Mouse (Mus musculus): ENCODE results near the gene 1110032A03Rik.

Gene 1110032A03Rik

DNA sequence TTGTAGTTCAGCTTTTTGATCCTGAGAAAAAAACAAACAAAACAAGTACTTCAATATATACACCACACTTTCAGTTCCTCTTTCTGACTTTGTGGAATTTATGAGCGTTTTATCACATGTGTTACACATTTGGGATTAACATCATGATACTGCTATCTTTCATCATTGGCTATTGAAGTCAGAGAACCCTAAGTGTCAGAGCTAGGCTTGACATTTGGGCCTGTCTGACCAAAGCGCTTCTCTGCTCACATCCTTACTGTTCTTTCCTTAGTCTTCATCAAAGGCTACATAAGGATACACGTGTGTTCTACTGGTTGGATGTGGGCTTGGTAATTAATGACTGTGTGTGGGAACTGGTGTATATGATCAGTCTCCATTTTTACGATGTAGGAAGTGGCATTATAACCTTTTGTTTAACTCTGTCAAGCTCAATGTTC is 1.3 kb downstream of the 1110032A03Rik start:
- peak; percentile 16 for DNase-seq (ENCODE audit: low read depth, low spot score)

DNA sequence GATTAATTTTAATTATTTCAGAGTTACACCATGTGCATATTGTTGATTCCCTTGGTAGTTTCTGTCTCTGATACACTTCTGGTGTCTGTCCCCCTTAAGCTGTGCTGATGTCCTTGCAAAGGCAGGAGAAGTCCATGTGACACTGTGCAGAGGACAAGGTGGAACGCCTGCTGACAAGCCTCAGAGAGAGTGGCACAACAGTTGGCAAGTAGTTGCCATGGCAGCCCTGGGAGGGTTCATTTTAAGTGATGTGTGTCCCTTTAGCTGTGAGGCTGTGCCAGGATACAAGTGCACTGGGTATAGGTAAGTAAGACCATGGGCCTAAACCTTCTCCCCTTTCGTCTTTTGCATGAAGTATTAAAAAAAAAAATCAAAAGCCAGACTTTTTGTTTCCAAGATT is 5.3 kb downstream of the 1110032A03Rik start:
- DNase-seq (ENCODE audit: low read depth, low spot score): no peak

DNA sequence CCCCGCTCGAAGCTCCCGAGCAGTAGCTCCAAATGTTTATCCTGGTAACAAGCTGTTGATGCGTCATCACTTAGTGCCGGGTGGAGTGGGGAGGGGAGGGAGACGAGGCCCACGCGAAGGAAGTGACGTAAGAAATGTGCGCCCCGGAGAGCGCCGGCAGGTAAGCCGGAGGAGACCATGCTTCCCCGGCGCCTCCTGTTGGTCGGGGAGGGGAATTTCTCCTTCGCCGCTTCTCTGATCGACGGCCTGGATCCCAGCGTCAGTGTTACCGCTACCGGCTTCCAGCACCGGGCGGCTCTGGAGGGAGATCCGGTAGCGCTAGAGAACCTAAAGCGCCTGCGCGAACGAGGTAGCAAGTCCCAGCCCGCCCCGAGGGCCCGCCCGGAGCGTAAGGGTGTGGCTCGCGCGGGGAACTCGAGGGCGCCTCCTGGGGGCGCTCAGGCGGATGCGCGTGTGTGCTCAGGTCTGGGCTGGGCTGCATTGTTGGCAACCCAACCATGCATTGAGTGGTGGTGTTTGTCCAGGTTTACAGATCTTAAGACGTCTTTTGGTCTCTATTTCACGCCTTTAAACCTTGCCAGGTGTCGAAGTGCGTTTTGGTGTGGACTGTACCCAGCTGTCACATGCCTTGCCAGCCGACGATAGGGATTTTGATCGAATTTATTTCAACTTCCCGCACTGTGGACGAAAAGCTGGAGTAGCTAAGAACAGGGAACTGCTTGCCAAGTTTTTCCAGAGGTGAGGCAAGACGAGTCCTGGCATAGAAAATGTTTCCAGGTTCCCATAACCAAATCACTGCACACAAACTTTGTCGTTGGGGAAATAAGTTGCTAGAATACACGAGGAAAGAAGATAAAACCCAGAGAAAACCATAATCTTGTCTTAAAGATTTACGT is 7.0 kb downstream of the 1110032A03Rik start, which contains the start of gene Fdxacb1:
TSS of gene Fdxacb1 (plus strand) at position 130 of the 896 bp plus-strand sequence.
- DNase-seq (ENCODE audit: low read depth, low spot score): peak; percentile 97

DNA sequence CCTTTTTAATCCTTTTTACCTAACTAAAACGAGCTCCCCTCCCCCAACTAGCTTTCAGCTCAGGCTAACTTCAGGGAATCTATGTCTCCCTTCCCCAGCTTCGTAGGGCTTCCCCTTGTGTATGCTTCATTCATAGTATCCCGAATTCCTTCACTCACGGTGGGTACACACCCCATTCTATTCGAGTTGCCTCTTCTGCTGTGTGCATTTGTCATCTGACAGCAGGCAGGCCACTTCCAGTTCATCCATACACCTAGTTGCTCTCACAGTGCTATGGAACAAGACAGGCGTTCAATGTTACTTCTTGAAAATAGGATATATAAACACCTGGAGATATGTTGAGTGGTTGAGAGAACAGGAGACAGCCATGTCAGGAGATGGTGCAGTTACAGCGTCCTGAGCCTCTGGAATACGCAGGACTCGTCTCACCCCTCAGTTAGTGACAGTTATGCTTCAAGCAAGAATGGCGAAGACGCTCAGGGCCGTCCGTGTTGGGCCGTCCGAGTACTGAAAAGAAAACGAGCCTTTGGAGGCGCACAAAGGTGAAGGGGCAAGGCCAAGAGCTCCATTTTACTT is 7.7 kb downstream of the 1110032A03Rik start:
- no peak for DNase-seq (ENCODE audit: low read depth, low spot score)

DNA sequence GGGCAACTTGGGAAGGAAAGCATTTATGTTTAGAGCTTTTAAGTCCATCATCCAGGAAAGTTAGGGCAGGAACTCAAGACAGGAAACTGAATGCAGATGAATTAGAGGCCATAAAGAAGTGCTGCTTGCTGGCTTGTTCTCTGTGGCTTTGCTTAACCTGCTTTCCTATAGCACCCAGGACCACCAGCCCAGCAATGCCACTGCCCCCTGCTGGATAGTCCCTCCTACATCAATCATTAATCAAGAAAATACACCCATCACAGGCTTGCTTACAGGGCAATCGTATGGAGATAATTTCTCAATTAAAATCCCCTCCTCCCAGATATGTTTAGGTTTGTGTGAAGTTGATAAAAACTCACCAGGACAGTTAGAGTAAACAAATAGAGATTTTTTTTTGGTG is 12.0 kb downstream of the 1110032A03Rik start:
- DNase-seq (ENCODE audit: low read depth, low spot score): peak; percentile 61

DNA sequence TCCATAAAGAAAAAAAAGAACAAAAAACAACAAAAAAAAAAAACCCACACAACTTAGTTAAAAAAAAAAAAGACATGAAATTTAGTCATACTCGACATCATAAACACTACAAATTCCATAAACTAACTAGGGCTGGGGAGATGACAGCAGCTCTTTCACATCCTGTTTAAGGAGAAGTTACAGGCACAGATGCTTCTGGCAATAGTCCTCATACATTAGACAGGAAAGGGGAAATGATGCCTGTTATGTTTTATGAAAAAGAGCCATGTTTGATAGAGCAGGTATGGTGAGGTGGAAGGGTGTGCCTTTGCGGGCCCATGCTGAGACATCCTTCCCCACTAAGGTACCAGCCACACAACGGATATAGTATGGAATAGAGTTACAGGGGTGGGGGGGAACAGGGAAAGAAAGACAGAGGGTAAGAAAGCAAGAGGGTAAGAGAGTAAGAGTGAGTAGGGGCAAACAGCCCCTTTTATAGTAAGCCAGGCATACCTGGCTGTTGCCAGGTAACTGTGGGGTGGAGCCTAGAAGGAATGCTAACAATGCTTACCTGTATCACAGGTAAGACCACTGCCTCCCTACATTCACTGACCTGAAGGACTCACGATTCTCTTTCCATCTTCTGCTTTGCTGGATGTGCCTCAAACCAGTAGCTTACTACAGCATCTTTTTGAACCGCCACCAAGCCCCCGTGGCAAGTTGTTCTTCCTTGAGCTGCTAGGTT is 13.6 kb downstream of the 1110032A03Rik start:
- no peak for DNase-seq (ENCODE audit: low read depth, low spot score)

DNA sequence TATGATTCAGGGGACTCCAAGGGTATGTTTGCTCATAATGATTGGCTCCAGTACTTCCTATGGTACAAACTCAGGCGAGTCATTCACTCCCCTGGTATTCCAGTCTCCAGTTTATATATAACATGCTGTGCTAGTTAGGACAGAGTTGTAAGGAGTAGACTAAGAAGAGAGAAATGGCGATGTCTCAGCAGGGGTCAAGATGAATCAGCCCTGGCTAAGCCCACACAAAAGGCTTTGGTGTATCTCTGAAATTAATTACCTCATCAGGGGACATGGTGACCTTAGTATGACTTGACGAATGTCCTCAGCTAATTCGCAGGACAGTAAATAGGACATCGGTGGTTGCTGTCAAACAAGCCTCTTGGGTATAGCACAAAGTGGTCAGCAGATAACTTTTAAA is 18.6 kb downstream of the 1110032A03Rik start:
- peak; percentile 7 for DNase-seq (ENCODE audit: low read depth, low spot score)

DNA sequence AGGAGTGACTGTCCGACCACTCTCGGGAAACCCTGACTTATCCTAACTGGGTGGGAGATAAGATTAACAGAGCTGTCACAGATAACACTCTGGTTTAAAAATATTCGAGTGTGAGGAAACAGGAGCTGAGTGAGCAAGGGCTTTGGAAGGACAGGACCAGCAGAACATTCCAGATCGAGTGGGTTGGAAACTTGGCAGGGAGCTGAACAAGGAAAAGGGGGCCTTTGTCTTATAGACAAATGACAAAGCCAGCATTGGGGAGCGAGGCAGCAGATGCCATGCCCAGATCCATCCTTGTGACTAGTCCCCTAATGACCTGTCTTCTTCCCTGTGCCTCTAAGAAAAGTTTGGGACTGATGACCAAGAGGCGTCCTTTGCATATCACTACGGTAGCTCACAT is 21.4 kb downstream of the 1110032A03Rik start:
- no peak for DNase-seq (ENCODE audit: low read depth, low spot score)

DNA sequence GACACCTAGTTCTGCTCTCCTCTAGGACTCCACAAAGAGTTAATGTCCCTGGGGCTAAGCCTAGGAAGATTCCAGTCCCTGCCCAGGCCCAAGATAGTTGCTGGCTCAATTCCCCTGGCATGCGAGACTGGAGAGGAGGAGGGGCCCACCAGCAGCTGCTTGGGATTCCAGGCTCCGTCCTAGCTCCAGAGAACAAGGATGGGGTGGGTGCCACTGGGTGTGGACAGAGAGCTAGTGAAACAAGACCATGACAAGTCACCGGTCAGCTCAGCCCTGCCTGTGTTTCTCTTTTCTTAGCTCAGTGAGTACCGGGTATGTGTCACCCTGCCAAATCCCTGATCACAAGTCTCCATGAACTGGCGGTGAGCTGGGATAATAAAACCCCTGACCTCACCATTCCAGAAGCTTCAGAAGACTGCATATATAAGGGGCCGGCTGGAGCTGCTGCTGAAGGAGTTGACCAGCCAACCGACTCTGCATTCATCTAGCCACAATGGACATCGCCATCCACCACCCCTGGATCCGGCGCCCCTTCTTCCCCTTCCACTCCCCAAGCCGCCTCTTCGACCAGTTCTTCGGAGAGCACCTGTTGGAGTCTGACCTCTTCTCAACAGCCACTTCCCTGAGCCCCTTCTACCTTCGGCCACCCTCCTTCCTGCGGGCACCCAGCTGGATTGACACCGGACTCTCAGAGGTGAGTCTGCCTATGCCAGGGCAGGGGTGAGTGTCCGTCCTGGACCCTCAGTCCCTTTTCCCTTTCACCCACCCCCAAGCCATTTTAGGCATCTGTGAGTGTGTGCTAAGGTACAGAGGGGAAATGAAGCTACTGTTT is 22.3 kb downstream of the 1110032A03Rik start:
- DNase-seq (ENCODE audit: low read depth, low spot score): peak; percentile 91

DNA sequence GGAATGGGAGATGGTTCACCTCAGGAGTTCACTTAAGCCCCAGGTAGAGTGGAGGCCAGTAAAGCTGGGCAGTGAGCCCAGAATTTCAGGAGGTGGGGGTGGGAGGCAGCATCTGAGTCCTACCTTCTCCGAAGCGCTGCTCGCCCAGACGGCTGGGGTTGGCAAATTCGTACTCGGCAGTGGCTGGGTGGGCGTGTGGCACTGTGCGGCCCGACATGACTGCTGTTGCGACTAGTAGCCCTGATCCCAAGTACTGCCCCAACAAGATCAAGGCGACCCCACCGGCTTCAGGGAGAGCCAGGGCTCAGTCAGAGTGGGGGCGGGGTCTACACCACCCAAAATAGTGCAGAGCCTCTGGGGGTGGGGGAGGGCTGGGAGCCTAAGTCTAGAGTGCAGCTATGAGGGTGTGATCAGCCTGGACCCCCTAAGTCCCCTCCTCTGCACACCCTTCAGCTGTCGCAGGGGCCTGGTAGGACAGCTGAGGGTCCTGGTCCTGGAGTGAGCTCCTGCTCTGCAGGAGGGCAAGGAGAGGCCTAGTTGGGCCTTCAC is 23.2 kb downstream of the 1110032A03Rik start, which contains the start of gene Hspb2:
TSS of gene Hspb2 (minus strand) at position 301 of the 549 bp plus-strand sequence.
- DNase-seq (ENCODE audit: low read depth, low spot score): no peak

DNA sequence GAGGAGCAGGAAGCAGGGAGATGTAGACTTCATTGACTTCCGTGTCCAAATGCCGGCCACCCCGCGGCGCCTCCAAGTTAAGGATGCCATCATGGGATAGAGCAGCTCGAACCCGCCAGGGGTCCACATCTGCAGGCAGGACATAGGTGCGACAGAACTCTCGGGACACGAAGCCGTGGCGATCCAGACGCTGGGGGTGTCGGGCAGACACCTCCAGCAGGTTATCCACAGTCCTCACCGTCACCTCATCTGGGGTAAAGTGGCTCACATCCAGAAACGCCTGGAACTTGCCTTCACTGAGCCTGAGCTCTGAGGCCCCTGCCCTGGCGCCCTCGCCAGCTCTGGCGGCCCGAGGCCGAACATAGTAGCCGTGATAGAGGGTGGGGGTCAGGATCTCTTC is 24.0 kb downstream of the 1110032A03Rik start, which contains the start of gene Cryab:
TSS of gene Cryab (plus strand) at position 3 of the 400 bp plus-strand sequence.
- DNase-seq (ENCODE audit: low read depth, low spot score): no peak

DNA sequence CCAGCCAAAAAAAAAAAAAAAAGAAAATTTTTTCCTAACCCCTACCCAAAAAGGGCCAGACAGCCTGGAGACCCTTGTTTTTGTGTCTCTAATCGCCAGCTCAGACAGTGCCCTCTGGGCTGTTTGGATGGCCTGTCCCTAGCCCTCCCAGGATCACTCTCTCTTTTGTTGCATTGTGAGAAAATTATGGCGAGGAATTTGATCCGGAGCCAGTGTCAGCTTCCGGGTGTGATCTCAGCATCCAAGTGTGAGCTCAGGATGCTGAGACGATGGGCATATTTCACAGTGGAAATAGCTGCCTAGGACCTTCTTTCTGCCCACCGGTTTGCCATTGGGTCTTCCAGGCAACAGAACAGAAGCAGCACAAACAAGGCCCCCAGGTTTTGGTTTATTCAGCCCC is 24.6 kb downstream of the 1110032A03Rik start:
- DNase-seq (ENCODE audit: low read depth, low spot score): no peak

DNA sequence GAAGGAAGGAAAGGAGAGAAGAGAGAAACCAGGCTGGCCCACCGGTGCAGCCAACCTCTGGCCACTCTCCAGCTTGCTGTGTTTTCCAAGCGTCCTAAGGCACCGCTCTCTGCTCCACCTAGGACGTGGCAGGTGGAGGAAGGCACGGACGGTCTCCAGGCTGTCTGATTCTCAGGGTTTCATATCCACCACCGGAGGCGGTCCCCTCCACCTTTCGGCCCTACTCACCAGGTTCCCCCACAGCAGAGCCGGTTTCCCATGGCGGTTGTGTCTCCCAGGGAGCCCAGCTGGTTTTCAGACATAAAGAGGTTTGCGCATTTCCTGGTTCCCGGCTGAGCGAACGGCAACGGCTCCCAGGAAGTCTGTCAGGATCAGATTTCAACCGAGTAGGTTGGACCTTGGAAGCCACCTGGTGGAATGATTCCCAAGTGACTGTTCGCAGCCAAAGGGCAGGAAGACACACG is 29.1 kb downstream of the 1110032A03Rik start, which contains the start of gene 2310030G06Rik:
TSS of gene 2310030G06Rik (minus strand) at position 323 of the 464 bp plus-strand sequence.
- no peak for DNase-seq (ENCODE audit: low read depth, low spot score)

DNA sequence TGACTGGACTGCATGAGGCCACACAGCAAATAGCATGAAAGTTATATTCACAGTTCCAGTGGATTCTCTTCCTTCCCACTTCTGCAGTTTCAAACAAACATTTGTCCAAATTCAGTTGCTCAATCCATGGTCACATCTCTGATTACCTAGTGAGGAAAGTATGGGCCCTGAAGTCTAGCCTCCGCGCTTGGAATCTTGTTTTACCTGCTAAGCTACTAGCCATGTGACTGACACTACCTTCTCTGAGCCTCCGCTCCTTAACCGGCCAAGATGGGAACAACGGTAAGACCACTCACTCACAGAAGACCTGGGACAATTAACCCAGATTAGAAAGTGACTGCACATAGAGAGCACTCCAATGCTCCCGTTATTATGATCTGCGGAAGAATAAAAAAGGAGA is 29.5 kb downstream of the 1110032A03Rik start:
- DNase-seq (ENCODE audit: low read depth, low spot score): no peak

DNA sequence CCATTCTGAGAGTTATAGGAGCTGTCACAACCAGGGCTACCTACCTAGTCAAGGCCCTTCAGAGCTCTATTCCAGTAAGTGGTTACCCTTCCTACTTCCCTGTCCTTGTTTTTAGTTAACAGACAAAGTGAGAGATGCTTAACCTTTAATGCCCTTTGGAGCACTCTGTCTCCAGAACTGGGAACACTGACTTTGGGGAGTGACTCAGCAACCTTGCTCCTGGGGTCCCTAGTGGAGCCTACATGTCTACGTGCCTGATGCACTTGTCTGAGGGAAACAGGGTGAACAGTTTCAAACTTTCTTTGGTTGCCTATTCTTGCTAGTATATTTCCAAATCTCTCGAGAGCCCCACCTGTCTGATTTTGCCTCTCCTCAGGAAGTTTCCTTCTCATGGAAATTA is 32.6 kb downstream of the 1110032A03Rik start:
- no peak for DNase-seq (ENCODE audit: low read depth, low spot score)

DNA sequence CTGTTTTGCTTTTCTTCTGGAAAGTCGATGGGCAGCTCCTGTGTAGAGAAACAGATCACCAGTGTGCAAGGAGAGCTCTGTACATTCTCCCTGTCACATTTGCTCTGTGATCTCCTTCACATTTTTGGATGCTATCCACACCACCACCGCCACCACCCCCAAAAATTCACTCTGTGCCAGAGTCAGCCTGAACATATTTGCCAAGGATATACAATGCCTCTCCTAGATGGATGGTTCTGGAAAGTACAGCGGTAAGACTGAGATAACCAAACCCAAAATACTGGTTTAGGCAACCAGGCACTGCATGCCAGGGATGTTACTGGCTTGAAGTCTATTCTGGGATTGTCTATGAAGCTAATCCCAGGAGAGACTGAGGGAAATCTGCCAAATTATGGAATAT is 33.1 kb downstream of the 1110032A03Rik start:
- DNase-seq (ENCODE audit: low read depth, low spot score): no peak

DNA sequence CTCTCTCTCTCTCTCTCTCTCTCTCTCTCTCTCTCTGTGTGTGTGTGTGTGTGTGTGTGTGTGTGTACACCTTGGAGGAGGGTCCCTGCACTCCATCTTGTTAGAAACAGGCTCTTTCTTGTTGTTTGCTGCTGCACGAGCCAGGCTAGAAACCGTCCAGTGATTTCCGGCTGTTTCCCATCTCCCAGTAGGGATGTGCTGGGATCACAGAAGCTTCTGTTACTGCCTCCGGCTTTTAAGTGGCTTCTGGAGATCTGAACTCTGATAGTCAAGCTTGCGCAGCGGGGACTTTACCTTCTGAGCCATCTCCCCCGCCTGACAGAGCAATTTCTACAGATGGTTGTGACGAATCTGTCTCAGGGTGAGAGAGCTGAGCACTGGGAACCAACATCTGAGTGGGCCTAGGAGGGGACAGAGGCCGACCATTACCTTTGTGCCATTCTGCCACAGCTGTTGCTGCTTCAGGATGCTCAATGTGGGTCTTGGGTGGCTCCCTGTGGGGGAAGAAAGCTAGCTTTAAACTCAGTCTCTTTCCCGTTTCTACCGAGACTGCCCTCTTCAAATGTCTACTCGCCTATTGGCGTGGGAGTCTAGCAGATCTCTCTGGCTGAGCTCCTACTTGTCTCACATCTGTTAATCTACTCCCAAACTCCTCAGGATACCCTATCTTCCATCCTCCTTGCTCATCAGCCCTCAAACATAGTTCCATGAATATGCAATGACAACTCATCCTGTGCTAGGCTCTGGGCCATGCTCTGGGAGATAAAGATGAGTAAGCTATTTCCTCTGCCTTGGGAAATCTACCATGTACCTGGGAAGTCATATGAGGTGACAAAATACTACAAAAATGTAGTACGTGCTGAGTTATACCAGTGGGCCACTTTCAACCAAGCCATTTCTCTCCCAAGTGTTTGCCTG is 34.2 kb downstream of the 1110032A03Rik start:
- no peak for DNase-seq (ENCODE audit: low read depth, low spot score)

DNA sequence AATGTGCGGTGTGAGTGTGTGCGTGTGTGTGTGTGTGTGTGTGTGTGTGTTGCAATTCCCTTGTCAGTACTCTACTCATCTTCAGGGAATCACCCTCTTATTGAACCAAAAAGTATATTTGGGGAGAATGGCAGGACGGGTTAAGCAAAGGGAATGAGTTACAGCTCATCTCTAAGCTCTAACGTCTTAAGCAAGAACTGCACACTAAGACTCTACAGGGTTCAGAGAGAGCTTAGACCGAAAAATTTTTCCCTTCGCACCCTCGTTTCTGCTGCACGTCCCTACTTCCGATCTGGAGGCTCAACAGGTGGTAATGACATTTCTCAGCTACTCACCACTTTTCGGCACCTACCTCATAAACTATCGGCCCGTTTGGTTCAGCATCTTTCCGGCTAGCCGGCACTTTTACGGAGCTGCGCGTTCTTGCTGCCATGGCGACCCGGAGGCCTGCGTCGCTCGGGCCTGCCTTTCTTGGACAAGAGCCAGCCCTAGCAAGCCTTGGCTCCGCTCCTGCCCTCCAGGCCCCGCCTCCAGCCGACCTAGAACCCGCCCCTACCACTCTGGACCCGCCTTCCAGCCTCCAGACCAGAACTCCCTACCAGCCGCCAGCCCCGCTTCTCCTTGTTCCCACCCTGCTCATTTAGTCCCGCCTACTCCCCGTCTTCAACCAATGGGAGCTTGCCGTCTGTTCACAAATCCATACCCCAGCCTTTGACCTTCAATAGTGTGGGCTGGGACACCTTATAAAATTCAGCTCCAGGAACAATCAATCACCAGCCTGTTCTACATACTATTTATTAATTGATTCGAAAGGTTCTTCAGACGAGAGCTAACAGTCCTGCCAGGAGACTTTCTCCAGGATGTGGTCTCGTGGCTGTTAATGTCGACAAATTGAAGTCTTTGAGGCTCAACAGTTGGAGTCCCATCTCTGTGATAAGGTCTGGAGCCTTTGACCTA is 36.1 kb downstream of the 1110032A03Rik start, which contains the start of gene Dixdc1:
TSS of gene Dixdc1 (minus strand) at position 604 of the 957 bp plus-strand sequence.
- DNase-seq (ENCODE audit: low read depth, low spot score): no peak
